Mouse (Mus musculus) cerebellum, adult 8-10 months (tissue): ENCODE data around the gene Zfhx3.

Experiments used
- DNase-seq: peaks from one replicate; pipeline ENCODE4 v3.0.0; 2022

Gene Zfhx3

DNA sequence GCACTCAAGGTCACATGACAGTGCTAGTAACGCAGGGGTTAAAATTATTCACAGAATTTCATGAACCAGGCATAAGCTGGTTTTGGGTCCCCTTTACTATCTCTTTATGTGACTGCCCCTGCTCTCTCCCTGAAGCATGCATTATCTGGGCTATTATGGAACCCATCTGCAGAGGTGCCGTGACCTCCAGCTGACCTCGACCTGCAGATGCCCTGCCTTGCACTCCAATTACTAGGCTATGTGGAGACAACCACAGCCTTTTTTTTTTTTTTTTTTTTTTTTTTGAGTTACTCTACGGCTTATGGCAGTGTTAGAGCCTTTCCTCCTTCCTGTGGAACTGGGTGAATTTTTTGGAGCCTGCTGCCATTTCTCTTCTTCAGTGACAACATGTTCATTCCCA lies 80.0 kb downstream of the Zfhx3 start:
- DNase-seq: no peak

DNA sequence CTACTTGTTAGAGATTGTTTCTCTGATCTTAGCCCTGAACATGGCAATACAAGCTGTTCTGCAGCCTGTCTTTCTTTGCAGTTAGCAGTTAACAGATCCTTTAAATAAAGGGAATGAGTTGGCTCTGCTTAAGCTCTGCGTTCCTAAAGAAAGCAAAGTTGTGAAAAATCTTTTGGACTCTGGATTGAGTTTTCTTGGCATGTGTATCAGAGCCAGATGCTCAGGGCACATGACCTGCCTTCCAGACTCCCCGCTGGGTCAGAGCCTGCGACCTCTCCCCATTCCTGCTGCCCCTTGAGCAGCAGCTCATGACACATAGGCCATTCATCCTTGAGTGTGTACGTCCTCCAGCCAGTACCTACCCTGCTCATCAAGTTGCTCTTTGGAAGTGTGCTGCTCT lies 81.9 kb downstream of the Zfhx3 start:
- DNase-seq: no peak

DNA sequence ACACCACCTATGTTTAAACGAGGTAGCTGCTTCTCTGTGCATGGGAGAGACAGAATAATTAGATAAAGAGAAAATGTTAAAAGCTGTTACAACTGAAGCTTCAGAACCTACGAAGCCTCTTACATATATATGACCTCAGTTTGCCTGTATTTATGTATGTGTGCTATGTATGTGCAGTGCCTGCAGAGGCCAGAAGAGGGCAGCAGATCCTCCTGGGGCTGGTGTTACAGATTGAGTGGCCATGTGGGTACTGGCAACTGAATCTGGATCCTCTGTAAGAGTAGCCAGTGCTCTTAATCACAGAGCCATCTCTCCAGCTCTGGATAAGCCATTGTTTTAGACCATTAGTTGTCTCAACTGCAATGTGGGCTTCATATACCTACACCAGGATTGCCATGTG lies 82.8 kb downstream of the Zfhx3 start:
- DNase-seq: no peak

DNA sequence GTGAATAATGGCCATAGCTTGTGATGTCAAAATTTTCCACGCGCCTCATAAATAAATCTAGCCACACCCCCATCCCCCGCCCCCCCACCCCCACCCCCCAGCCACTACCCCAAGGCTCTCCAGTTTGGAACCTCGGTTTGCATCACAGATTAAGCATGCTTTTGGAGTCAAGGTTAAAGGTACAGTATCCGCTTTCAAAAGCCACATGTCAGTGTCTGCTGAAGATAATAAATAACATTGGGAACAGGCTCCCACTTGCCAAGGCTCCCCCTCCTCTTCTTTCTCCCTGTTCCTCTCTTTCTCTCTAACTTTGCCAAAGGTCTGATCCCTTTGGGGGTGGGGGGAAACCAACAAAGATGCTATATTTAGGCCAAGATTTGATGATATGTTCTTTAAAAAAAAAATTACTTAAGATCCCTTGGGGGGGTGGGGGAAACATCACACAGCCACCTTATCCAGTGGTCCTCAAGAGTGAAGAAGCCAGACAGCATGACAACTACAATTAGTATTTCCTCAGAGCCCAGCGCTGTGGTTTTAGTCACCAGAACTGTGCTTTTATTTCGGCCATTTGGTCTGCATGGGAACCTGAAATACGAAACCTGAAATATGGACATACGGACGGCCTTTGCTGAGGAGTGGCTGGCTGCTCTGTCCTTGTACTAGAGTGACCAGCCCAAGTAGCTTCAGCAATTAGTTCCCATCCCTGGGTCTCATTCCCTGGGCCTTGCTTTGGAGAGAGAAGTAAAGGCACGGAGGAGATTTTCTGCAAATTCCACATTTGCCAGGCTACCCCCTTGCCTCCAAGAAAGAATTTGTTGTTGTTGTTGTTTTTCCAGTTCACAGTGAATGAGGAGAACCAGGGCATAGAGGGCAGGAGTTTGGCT lies 84.4 kb downstream of the Zfhx3 start:
- DNase-seq: no peak

DNA sequence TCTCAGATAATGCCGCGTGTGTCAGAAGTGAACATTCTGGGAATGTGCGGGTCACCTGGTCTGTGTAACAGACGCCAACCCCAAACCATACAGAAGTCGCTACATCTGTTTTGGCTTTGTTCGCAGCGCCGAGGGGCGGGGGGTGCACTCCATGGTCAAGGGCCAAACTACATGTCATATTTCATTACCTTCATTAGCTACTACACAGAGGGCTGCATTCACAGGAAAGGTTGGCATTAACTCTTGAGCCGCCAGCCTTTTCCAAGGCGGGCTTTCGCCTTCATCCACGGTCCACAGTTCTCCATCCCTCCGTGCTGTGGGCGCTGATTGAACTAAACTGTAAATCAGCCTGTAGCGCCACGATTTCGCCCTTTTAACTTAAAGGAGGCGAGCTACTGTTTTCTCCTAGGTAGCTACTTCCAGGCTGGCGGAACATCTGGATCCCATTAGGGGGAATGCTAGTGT lies 85.1 kb downstream of the Zfhx3 start:
- DNase-seq: no peak

DNA sequence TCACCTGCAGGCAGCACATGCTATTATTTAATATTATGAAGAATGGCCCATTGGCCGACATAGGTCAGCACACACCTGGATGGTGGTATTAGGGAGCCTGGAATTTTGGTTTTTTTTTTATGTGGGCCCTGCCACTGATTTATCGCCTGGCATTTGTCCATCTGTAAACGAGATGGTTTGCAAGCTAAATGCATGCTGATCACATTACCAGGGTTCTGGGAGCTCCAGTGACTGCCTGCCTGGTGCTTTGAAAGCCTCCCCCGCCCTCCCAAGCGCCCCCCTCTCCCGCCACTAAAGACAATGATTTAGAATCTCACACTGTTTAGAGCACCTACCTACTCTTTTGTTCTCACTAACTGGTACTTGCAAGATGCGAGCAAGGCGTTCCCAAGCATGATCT lies 86.0 kb downstream of the Zfhx3 start:
- DNase-seq: no peak

DNA sequence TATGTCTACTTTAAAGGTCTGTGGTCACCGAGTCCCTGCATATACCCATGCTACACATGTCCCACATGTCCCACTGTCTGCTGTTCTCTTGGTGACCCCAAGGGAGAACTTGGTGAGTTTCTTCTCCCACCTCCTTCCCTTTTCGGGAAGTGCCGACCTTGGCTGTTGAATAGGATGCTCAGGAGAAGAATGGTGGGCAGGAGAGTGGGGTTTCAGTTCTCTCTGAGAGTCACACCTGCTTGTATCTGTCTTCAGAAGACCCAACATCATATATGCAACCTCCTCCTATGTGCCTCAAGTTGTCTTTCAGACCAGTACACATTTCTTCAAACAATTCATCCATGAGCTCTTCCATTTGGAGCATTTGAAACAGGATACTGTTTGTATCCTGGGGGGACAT lies 88.7 kb downstream of the Zfhx3 start:
- DNase-seq: no peak

DNA sequence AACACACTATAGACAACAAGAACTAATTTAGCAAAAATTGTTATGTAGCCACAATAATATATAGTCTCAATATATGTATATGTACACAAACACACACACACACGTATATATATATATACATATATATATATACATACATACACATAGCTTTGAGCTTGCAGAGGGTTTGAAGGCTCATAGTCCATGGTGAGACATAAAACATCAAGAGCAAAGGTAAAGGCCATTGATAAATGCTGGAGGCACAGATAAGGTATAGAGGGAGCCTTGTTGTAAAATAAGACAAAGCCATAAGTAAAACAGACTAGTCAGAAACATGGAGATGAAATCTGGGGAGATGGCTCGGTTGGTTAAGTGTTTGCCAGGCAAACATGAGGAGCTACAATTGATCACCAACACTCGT lies 91.6 kb downstream of the Zfhx3 start:
- no peak for DNase-seq

DNA sequence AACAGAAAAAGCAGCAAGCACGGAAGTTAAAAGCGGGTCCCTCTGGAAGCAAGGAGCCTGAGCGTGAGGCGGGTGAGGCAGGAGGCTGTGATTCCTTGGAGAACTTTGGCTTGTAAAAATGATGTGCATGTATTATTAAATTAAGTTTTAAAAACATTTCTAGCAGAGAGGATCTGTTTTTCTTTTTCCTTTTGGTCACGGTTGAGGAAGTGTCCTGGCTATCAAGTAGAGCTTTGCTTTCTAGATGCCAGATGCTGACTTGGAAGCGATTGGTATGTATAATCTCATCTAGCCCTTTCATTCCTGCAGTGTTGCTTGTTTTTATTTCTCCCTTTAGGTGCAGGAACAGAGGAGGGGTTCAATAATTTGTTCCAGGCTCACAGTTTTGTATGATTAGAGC lies 92.3 kb downstream of the Zfhx3 start:
- no peak for DNase-seq

DNA sequence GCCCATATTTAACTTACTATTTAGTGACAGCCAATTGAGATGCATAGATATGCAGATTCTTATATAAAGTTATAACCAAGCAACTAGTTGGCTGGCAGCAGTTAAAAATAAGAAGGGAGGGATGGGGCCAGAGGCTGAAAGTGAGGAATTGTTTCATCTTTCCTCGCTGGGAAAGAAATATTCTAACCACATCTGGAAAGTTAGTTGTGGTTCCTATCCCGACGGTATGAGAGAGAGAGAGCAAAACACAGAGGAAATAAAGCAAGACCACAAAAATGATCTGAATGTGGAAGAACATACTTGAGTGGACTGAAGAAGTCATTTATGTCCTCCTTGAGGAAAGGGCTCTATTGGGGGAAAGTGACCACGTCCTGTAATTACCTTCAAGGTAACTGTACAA lies 101.2 kb downstream of the Zfhx3 start:
- no peak for DNase-seq

DNA sequence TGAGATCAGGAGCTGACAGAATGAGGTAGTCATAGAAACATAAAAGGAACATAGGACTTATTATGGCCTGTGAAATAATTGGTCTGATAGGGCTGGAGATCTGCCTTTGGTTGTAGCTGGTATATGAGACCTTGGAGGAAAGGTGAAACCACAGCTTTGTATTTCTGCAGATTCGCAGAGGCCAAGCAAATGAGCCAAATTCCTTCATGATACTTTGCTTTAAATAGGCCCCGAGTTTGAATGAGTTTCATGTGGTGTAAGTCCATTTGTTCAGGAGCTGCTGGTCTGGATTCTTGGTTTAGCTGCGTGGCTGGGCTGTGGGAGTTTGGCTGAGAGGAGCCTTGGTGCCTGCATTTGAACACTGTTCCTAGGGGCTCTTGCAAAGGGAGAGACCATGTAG lies 101.7 kb downstream of the Zfhx3 start:
- no peak for DNase-seq

DNA sequence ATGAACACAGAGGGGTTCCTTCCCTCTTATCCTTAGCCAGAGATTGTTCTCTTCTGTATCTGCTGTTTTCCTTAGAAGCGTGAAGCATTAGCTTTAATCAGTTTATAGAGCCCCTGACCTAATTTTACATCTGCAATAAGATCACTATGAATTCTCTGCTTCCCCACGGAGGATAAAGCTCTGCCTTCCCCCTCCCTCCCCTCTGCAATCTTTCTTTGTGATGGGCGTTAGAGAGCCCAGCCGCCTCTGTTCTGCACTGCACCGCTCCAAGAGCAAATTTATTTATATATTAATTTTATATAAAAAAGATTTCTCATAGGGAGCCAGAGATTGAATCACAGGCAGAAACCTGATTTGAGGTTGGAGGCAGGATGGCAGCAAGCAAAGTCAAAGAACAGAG lies 113.8 kb downstream of the Zfhx3 start:
- no peak for DNase-seq

DNA sequence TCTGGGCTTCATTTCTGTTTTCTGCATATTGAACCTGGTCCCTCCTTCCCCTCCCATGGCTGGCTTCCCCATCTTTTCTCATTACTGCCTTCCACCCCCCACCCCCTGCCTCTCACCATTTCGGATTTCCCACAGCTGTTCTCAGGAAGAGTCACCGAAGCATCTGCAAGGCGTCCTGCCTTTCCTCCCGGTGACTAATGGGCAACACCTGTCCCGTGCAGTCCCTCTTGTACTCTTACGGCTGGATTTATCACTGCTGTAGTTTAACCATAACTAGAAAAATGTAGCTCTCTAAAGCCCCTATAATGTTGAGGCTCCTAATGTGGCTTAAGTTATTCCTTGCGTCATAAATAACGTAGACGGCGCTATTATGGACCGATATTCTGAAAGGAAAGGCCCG lies 119.5 kb downstream of the Zfhx3 start:
- no peak for DNase-seq

DNA sequence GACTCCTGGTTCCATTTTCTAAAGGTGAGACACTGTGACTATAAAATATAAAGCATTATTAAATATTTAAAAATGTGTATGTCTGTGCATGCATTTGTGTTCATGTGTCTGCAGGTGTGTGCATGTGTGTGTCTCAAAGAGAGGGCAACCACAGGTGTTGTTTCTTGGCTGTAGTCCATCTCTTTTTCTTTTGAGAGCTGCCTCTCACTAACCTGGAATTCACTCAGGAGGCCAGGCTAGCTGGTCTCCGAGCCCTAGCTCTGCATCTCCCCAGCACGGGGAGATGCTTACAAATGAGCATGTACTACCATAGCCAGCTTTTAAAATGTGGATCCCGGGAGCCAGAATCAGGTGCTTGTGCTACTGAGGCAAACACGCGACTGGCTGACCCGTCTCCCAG lies 124.7 kb downstream of the Zfhx3 start:
- DNase-seq: no peak

DNA sequence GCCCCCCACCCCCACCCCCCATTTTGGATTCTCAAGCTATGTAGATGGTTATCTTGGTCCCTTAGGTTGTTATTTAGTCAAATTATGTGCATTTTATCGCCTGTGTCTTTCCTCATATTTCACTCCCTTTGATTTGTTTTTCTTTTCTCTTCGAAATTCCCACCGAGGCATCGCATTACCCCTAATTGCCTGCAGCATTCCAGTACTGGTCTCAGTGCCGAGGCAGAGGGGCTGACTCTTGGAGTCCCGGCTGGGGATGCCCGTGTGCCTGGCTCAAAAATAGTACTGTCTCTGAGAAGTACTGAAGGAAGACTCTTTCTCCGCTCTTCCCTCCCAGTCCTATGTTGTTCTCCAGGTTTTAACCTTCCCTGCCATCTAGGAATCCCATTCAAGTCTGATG lies 125.8 kb downstream of the Zfhx3 start:
- no peak for DNase-seq

DNA sequence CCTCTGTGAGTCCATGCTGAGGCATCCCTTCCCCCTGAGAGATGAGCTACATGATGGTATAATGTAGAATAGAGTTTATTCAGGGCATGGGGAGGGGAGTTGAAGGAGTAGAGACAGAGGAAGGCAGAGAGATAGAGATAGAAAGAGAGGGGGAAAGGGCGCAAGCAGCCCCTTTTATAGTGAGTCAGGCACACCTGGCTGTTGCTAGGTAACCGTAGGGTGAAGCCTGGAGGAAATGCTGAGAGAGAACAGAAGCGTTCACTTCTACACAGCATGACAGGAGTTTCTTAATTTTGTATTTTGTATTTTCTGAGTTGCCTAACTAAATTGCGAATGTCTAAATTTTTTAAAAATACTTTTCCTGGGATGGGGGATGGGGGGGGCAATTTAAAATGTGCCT lies 128.0 kb downstream of the Zfhx3 start:
- no peak for DNase-seq

DNA sequence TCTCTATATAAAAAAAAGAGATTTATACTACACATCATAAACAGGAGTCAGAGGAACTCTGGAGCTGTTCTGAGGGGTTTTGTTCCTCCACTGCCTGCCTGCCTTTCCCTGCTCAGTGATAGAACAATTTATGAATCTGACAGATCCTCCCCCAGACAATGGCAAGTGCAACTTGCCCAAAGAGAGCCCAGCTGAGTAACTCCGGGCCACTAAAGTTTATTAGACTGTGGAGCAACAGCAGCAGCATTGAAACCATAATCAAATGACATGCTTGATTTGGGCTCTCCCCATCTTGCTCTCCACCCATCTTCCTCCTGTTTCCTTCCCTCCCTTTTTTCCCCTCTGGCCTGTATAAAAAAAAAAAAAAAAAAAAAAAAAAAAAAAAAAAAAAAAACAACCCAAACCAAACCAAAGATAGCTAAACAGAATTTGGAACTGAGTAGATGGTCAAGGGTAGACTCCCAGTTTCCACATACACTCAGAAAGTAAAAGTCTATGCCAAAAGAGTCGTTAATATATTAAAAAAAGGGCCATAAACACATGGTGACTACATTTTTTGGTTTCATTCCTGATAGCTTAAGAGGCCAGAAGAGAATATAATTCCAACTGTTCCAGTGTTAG lies 129.8 kb downstream of the Zfhx3 start:
- no peak for DNase-seq

DNA sequence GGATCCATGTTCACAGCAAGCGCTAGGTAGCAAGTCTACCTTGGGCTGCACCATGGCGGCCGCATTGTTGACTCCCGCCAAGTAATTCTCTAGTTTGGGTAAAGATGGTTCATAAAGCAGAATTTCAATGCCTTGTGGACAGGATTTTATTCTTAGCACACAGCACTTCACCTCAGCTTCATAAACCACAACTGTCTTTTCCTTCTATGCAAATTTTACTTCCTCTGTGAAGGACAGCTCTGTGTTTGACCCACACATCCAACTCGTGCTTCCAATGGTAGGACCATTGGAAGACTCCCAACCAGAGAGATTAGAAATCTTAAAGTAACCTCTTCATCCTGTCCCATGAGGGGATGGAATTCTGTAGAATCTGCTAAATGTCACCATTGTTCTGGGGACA lies 130.4 kb downstream of the Zfhx3 start:
- DNase-seq: no peak

DNA sequence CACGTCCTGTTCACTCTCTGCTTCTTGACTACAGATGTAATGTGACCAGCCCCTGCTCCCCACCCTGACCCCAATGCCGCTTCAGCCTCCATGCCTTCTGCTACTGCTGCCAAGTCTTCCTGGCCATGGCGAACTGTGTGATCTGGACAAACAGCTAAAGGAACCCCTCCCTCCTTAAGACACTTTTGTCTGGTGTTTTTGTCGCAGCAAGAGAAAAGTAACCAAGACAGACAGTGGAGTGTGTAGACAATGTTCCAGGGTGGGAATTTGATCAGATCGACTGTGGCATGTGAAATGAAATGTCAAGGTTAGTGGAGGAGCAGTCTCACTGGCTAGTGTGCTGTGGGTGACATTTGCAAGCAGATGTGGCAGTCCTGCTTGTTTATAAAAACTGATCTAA lies 132.7 kb downstream of the Zfhx3 start:
- no peak for DNase-seq

DNA sequence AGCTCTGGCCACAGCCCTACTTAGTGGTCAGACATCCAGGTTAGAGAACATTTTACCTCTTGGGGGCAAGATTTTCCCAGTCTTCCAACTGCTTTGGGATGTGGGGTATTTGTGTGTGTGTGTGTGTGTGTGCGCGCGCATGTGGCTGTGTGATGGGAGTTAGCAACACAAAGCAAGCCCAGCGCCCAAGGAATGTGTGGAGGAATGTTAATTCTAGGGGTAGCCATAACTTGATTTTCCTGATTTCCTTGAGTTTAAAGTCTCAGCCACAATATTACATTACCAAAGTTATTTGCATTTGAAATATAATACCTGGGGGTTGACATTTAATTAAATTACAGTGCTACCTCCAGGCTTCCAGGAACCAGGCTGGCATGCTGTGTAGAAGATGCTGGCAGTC lies 136.3 kb downstream of the Zfhx3 start:
- DNase-seq: no peak

DNA sequence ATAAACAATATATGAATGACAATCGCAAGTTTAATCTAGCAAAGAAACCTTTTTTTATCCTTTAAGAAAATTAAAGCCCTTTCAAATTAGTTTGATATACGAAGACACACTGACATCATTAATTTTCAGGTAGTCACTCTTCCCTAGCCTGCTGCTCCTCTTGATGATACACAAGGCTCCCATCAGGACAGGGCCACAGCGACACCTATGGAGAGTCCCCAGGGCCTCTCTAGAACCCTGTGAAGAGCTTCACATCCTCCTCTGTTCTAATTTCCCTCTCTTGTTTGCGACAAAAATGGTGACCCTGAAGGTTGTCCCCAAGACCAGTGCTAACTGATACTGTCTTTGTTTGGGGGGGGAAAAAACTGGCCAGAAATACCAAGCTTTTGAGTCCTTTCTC lies 144.5 kb downstream of the Zfhx3 start:
- no peak for DNase-seq

DNA sequence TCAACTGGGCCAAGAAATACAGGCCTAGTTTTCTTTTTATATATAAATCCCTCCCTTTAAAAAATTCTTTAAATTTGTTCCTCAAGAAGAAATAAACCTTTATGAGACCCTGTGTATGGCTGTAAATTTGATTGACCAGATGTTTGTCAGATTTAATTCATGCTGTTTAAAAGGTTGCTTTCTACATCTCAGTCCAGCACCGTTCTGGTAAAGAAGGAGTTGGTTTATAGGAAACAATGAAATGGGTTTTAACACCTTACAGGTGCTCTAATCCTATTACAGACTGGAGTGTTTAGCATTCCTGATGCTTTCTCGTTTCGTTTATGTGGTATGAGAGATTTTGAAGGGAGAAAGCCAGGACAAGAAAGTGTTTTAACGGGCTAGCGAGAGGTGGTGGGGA lies 147.2 kb downstream of the Zfhx3 start:
- no peak for DNase-seq

DNA sequence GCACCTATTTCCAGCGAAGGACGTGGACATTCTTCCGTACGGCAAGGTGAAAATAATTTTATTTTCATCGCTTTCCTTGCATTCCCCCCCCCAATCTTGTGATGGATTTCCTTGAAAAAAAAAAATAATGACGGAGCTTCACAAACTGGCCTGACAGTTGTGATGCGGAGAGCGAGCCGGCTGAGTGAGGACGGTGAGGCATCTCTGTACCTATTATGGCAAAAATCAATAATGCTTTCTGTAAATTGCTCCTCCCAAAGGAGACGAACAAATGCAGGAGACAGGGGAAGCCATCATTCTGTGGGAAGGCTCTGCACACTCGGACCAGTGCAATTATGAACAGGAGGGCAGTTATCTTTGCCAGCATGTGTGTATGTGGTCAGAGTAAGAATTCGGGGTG lies 156.2 kb downstream of the Zfhx3 start:
- DNase-seq: no peak

DNA sequence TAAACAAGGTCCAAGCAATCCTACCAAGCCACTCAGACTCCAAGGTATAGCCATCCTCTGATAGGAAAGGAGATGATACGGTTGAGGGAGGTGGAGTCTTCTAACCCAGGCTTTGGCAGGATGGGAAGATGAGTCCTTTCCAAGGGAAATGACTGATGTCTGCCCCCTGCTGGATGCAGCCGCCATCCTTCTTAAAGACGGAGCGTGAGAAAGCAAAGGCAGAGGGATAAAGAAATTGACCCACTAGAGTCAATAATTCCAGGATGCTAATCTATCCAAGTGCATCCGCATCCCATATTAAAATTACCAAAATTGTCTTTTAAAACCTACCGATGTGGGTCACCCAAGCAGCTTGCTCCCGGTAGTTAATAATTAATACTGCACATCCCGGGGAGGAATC lies 158.7 kb downstream of the Zfhx3 start:
- DNase-seq: no peak
